Mouse (Mus musculus) erythroblast, adult 5-6 weeks (primary cell): Measurements from ENCODE around the gene Spns1. TPM values are rescaled to one million over a fixed set of nuclear protein-coding genes. Genes with fewer than 3 reads are reported as not detected.
"Not testable (repeated sequence)": the region's sequence is repeated elsewhere in the genome, so short reads cannot be mapped to it uniquely, and the experiment has no call there.

Source experiments
- ATAC-seq: replicated peaks from 2 replicates; pipeline ENCODE4 v1.8.0; 2016; ENCODE audit warnings: moderate number of reproducible peaks, mild to moderate bottlenecking, moderate TSS enrichment, inconsistent platforms; ENCODE audit not compliant: poor library complexity, low FRiP score, severe bottlenecking
- total RNA-seq, 2 experiments: library from RNA; stranded (forward) in 1 of 2; stranded (reverse) in 1 of 2; fragments of 150-400 nt in 1 of 2; fragments of 200-764, 138-1000 nt in 1 of 2; gene quantifications; 2 replicates each; pipeline versions ENCODE4 v1.2.3 to v1.2.4; 2015 to 2017; ENCODE audit warnings: low replicate concordance in 2 of 2

Gene Spns1
- total RNA-seq, 2 experiments from 2014 or later: 1.5 to 1.7 TPM

- ATAC-seq: no peak
Observed at GRCm38 (mm10) chr7:126345557-126345956, 31.7 kb downstream of the Spns1 start.

GRCm38 (mm10) chr7:126340896-126341295 is 36.4 kb downstream of the Spns1 start:
- ATAC-seq: no peak

GRCm38 (mm10) chr7:126340206-126340618 is 37.0 kb downstream of the Spns1 start:
- ATAC-seq: no peak

GRCm38 (mm10) chr7:126339521-126339971 is 37.7 kb downstream of the Spns1 start:
- ATAC-seq: no peak

- ATAC-seq: no peak
Observed at GRCm38 (mm10) chr7:126338906-126339305, 38.3 kb downstream of the Spns1 start.

GRCm38 (mm10) chr7:126335556-126335955 is 41.7 kb downstream of the Spns1 start:
- ATAC-seq: no peak

GRCm38 (mm10) chr7:126332691-126333090 is 44.6 kb downstream of the Spns1 start:
- no peak for ATAC-seq

GRCm38 (mm10) chr7:126330693-126331092 is 46.6 kb downstream of the Spns1 start:
- ATAC-seq: no peak

GRCm38 (mm10) chr7:126329907-126330645 is 47.2 kb downstream of the Spns1 start:
- ATAC-seq: no peak

GRCm38 (mm10) chr7:126328848-126329247 is 48.4 kb downstream of the Spns1 start:
- ATAC-seq: not testable (repeated sequence)

- not testable (repeated sequence) for ATAC-seq
Observed at GRCm38 (mm10) chr7:126325576-126326273, 51.5 kb downstream of the Spns1 start.

GRCm38 (mm10) chr7:126324791-126325190 is 52.5 kb downstream of the Spns1 start:
- no peak for ATAC-seq

GRCm38 (mm10) chr7:126323729-126324128 is 53.5 kb downstream of the Spns1 start:
- peak; percentile 85 for ATAC-seq

Other genes starting within 250 kb of the Spns1 start
- gene Xpo6, start 176.9 kb downstream of the Spns1 start, total RNA-seq (2015; ENCODE audit: low replicate concordance): 44.0 and 65.6 TPM in 2 replicates
- gene Xpo6, start 176.9 kb downstream of the Spns1 start, total RNA-seq (2017; ENCODE audit: low replicate concordance): 12.7 and 28.3 TPM in 2 replicates
- 0.77 and 1.0 TPM in 2 replicates for gene Sbk1, start 104.8 kb downstream of the Spns1 start, total RNA-seq (2015; ENCODE audit: low replicate concordance)
- 0.56 and 0.77 TPM in 2 replicates for gene Sbk1, start 104.8 kb downstream of the Spns1 start, total RNA-seq (2017; ENCODE audit: low replicate concordance)
- 1.9 and 2.3 TPM in 2 replicates for gene Lat, start 7.9 kb downstream of the Spns1 start, total RNA-seq (2015; ENCODE audit: low replicate concordance)
- gene Lat, start 7.9 kb downstream of the Spns1 start, total RNA-seq (2017; ENCODE audit: low replicate concordance): 0.94 and 11.8 TPM in 2 replicates
- 5.6 and 6.3 TPM in 2 replicates for gene Nfatc2ip, start 19.3 kb upstream of the Spns1 start, total RNA-seq (2015; ENCODE audit: low replicate concordance)
- gene Nfatc2ip, start 19.3 kb upstream of the Spns1 start, total RNA-seq (2017; ENCODE audit: low replicate concordance): 9.8 and 17.8 TPM in 2 replicates
- gene Cd19, start 37.4 kb upstream of the Spns1 start, total RNA-seq (2015; ENCODE audit: low replicate concordance): not detected in 2 replicates
- gene Cd19, start 37.4 kb upstream of the Spns1 start, total RNA-seq (2017; ENCODE audit: low replicate concordance): 0.28 TPM in 1 of 2 replicates, not detected in the other
- 2.3 and 2.9 TPM in 2 replicates for gene Rabep2, start 51.3 kb upstream of the Spns1 start, total RNA-seq (2015; ENCODE audit: low replicate concordance)
- 2.0 and 4.3 TPM in 2 replicates for gene Rabep2, start 51.3 kb upstream of the Spns1 start, total RNA-seq (2017; ENCODE audit: low replicate concordance)
- gene Atp2a1, start 85.7 kb upstream of the Spns1 start, total RNA-seq (2015; ENCODE audit: low replicate concordance): not detected in 2 replicates
- not detected in 2 replicates for gene Atp2a1, start 85.7 kb upstream of the Spns1 start, total RNA-seq (2017; ENCODE audit: low replicate concordance)
- 4.0 and 7.7 TPM in 2 replicates for gene Sh2b1, start 98.0 kb upstream of the Spns1 start, total RNA-seq (2015; ENCODE audit: low replicate concordance)
- 6.6 and 19.6 TPM in 2 replicates for gene Sh2b1, start 98.0 kb upstream of the Spns1 start, total RNA-seq (2017; ENCODE audit: low replicate concordance)
- gene Tufm, start 109.9 kb upstream of the Spns1 start, total RNA-seq (2015; ENCODE audit: low replicate concordance): 11.3 and 12.5 TPM in 2 replicates
- gene Tufm, start 109.9 kb upstream of the Spns1 start, total RNA-seq (2017; ENCODE audit: low replicate concordance): 7.3 and 8.2 TPM in 2 replicates
- 35.2 and 47.2 TPM in 2 replicates for gene Atxn2l, start 126.0 kb upstream of the Spns1 start, total RNA-seq (2015; ENCODE audit: low replicate concordance)
- 28.8 and 35.0 TPM in 2 replicates for gene Atxn2l, start 126.0 kb upstream of the Spns1 start, total RNA-seq (2017; ENCODE audit: low replicate concordance)
- gene Eif3c, start 189.0 kb upstream of the Spns1 start, total RNA-seq (2015; ENCODE audit: low replicate concordance): 44.2 and 57.9 TPM in 2 replicates
- gene Eif3c, start 189.0 kb upstream of the Spns1 start, total RNA-seq (2017; ENCODE audit: low replicate concordance): 79.4 and 87.0 TPM in 2 replicates
- gene Apobr, start 207.5 kb upstream of the Spns1 start, total RNA-seq (2015; ENCODE audit: low replicate concordance): 4.8 and 9.8 TPM in 2 replicates
- gene Apobr, start 207.5 kb upstream of the Spns1 start, total RNA-seq (2017; ENCODE audit: low replicate concordance): 9.3 and 9.5 TPM in 2 replicates
- 4.4 and 30.9 TPM in 2 replicates for gene Cln3, start 208.4 kb upstream of the Spns1 start, total RNA-seq (2015; ENCODE audit: low replicate concordance)
- gene Cln3, start 208.4 kb upstream of the Spns1 start, total RNA-seq (2017; ENCODE audit: low replicate concordance): 9.1 and 9.9 TPM in 2 replicates
- not detected in 2 replicates for gene Il27, start 217.5 kb upstream of the Spns1 start, total RNA-seq (2015; ENCODE audit: low replicate concordance)
- not detected in 2 replicates for gene Il27, start 217.5 kb upstream of the Spns1 start, total RNA-seq (2017; ENCODE audit: low replicate concordance)